Mouse (Mus musculus) heart, adult 2 months (tissue): ENCODE data around the gene Hes7.

ENCODE experiments used
- CTCF ChIP-seq: fragments of 200-600 bp; IDR thresholded peaks from 2 replicates; pipeline ENCODE4 v1.8.1; 2022; ENCODE audit warnings: antibody characterized with exemption, mild to moderate bottlenecking, moderate library complexity
- POLR2A ChIP-seq: fragments of 200-500 bp; IDR thresholded peaks from 2 replicates; pipeline ENCODE4 v1.6.1; 2011; ENCODE audit warnings: mild to moderate bottlenecking, low read depth, low read length, control low read depth; ENCODE audit not compliant: insufficient read depth

DNA sequence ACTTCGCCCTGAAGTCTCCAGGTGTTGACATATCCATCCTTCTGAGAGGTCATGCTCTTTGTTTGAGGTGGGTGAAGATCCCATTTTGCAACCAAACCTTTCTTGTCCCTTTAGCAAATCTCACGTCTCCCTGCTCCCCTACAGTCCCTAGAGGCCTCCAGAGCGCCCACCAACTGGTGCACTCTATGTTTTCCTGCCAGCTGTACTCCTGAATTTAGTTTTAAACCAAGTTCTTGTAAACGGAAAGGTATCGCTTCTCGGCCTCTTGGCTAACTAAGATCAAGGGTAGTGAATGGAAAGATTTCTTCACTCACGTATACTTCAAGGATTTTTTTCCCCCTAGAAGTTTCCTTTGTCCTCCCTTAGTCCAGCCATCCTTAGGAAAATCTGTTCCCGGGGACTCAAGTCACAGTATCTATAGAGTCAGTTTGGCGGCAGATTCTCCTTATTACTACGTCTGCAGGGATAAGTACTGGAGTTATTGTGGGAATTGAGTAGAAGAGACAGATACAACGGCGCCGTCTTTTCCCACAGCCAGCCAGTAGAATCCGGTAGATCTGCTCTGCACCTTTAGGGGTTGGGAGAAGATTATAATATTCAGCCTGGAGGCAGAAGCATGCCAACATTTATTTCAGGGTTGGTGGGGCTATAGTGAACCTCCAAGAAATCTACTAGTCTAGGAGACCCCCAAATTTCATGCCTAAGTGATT, 603 bp upstream of the Hes7 start:
- TF ChIP-seq POLR2A, result no peak
- TF ChIP-seq CTCF, result no peak
